Mouse (Mus musculus) midbrain, embryonic 15.5 days (tissue): ENCODE data around the gene Vps26c. TPM values are rescaled to one million over a fixed set of nuclear protein-coding genes. Genes with fewer than 3 reads are reported as not detected.
"Not testable (repeated sequence)": the region's sequence is repeated elsewhere in the genome, so short reads cannot be mapped to it uniquely, and the experiment has no call there.

Experiments
- ATAC-seq: fragments of 200-750 bp; cut with Nextera tagmentation; replicated peaks from 2 replicates; pipeline ENCODE4 v1.8.0; 2017; ENCODE audit warnings: moderate TSS enrichment
- H3K27ac ChIP-seq: fragments of 300-500 bp; sonication (generic); 2 replicates; pipeline ENCODE4 v1.5.1; 2015; ENCODE audit warnings: mild to moderate bottlenecking, inconsistent platforms
- H3K27me3 ChIP-seq: fragments of 300-500 bp; sonication (generic); replicated peaks from 2 replicates; pipeline ENCODE4 v1.6.1; 2015; ENCODE audit warnings: inconsistent platforms
- H3K36me3 ChIP-seq: fragments of 300-500 bp; sonication (generic); replicated peaks from 2 replicates; pipeline ENCODE4 v1.6.1; 2015; ENCODE audit warnings: inconsistent platforms
- H3K4me1 ChIP-seq: fragments of 300-500 bp; sonication (generic); 2 replicates; pipeline ENCODE4 v1.6.1; 2015; ENCODE audit warnings: inconsistent platforms
- H3K4me2 ChIP-seq: fragments of 300-500 bp; sonication (generic); 2 replicates; pipeline ENCODE4 v1.6.1; 2015; ENCODE audit warnings: inconsistent platforms, mild to moderate bottlenecking, moderate library complexity
- H3K4me3 ChIP-seq: fragments of 300-500 bp; sonication (generic); 2 replicates; pipeline ENCODE4 v1.5.1; 2015; ENCODE audit warnings: mild to moderate bottlenecking, inconsistent platforms
- H3K9ac ChIP-seq: fragments of 300-500 bp; sonication (generic); 2 replicates; pipeline ENCODE4 v1.6.1; 2015; ENCODE audit warnings: mild to moderate bottlenecking, inconsistent platforms
- H3K9me3 ChIP-seq: fragments of 300-500 bp; sonication (generic); 2 replicates; pipeline ENCODE4 v1.6.1; 2016; ENCODE audit warnings: inconsistent platforms
- WGBS: fragments of 180-500 bp; shearing (Covaris S2); methylation state at CpG from one replicate; pipeline ENCODE4 v1.1.7; 2015; ENCODE audit warnings: mixed read lengths; 5-methylcytosine and 5-hydroxymethylcytosine counted together
- polyA plus RNA-seq: library from polyadenylated mRNA; unstranded; fragments of >200 nt; fragmentation: Nextera tagmentation; extraction: Ambion mirVana; gene quantifications from 2 replicates; pipeline ENCODE4 v1.2.1, GENCODE M21; 2015

Gene Vps26c
- polyA plus RNA-seq, 1 experiment from 2014 or later: 79.8 TPM

DNA sequence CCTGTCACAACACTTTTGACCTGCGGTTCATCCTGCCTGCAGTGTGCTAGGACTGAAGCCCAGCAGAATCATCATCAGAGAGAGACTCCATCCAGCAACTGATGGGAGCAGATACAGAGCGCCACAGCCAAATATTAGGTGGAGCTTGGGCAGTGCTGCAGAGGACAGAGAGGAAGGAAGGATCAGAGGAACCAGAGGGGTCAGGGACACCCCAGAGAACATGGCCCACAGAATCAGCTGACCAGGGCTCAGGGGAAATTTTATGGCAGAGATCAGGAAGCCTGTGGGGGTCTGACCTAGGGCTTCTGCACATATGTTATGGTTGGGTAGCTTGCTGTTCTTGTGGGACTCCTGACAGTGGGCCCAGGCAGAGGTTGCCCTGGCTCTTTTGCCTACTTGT lies 9.0 kb downstream of the Vps26c start:
- H3K4me1 ChIP-seq: no peaks in the 10 kb centered on the region; the same call in 1 of the 2 replicates
- no peak for ATAC-seq
- WGBS: 98% methylated on average over 2 of the region's 2 CpGs

DNA sequence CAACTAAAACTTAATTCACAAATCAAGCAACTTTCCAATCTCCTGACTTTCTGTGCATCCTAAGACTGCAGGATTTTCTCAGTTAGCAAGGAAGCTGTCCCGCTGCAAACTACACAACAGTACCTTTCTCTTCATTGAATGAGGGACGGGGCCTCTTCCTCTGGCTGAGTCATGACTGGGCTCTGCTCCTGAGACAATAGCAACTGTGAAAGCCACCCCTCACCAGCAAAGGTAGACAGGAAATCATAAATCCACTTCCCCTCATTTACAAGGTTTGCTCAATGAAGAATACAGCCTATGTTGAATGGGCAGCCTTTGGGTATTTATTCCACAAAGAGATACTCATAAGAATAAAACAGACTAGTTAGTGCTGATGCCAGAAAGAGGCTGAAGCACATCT lies 16.6 kb downstream of the Vps26c start:
- H3K27ac ChIP-seq: no peak overlapping the region
- peaks cover 11% of the 10 kb centered on the region; the same call in 1 of the 2 replicates for H3K36me3 ChIP-seq
- no peak for ATAC-seq
- no peaks in the 10 kb centered on the region for H3K9me3 ChIP-seq
- H3K9ac ChIP-seq: no peak overlapping the region
- no peaks in the 10 kb centered on the region for H3K4me1 ChIP-seq
- WGBS: 79% methylated on average over 2 of the region's 2 CpGs
- H3K4me3 ChIP-seq: no peak overlapping the region
- H3K4me2 ChIP-seq: no peak overlapping the region
- no peaks in the 10 kb centered on the region for H3K27me3 ChIP-seq

More for the DNA sequence above, 9.0 kb downstream of the Vps26c start:
- Histone ChIP-seq H3K36me3 (no peaks in the 10 kb centered on the region), H3K9ac (no peak overlapping the region), H3K4me3 (no peak overlapping the region), H3K9me3 (no peaks in the 10 kb centered on the region), H3K27me3 (no peaks in the 10 kb centered on the region), H3K4me2 (no peak overlapping the region), H3K27ac (no peak overlapping the region)

DNA sequence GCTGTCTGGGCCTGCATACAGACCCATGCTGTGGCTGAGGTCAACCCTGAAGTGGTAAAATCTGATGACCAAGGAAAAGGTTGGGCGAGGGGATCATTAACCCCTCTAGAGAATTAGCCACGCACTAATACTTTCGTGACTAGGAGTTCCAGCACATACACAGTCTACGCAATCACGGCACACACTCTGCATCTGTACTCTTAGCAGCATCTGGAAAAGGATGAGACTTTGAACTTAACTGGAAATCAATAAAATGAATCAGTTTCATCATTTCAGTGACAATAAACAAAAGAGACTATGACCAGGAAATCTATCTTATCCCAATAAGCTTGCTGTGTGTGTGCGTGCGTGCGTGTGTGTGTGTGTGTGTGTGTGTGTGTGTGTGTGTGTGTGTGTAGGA lies 17.9 kb downstream of the Vps26c start:
- H3K4me3 ChIP-seq: no peak overlapping the region
- no peak for ATAC-seq
- no peaks in the 10 kb centered on the region for H3K9me3 ChIP-seq
- no peaks in the 10 kb centered on the region for H3K4me1 ChIP-seq
- no peak overlapping the region for H3K9ac ChIP-seq
- no peak overlapping the region for H3K27ac ChIP-seq
- WGBS: 91% methylated on average over 8 of the region's 8 CpGs
- no peaks in the 10 kb centered on the region for H3K27me3 ChIP-seq
- no peak overlapping the region for H3K4me2 ChIP-seq
- peaks cover 16% of the 10 kb centered on the region for H3K36me3 ChIP-seq

DNA sequence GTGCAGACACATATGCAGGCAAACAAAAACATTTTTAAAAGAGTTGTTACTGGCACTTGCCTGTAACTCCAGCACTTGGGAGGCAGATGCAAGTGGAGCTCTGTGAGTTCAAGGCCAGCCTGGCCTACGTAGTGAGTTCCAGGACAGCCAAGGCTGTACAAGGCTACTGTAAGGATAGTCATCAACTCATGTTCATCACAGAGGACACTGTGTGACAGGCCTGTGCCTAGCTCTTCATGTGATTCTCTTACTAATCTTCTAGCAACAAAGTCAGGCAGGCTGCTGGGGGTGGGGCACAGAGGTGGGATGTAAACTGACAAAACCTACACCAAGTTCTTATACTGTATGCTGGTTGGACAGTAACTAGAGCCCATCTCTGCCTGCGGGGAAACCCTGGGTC lies 19.6 kb downstream of the Vps26c start:
- H3K9ac ChIP-seq: no peak overlapping the region
- ATAC-seq: no peak
- H3K36me3 ChIP-seq: peaks cover 31% of the 10 kb centered on the region
- no peaks in the 10 kb centered on the region for H3K4me1 ChIP-seq
- no peak overlapping the region for H3K4me3 ChIP-seq
- H3K4me2 ChIP-seq: no peak overlapping the region
- H3K9me3 ChIP-seq: no peaks in the 10 kb centered on the region
- H3K27me3 ChIP-seq: no peaks in the 10 kb centered on the region
- H3K27ac ChIP-seq: no peak overlapping the region
- WGBS: 91% methylated on average over 2 of the region's 2 CpGs

DNA sequence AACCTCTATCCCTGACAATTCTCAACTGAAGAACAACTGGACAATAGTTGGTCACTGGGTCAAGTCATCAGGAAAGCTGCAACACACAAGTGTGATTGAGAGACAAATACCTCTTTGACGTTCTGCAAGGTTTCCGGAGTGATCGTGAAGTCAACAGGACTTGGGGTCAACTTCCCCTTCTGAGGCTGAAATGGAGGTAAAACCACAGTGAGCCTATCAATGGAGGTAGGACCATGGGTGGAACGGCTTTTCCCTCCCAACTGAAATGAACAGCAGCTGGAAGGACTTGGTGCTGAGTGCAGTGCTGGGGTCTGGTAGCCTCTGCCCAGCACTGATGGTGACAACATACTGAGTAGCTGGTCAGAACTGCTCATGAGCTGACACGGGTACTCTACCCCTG lies 22.4 kb downstream of the Vps26c start:
- Histone ChIP-seq H3K27me3 (no peaks in the 10 kb centered on the region), H3K4me2 (no peak overlapping the region), H3K4me3 (no peak overlapping the region), H3K4me1 (no peaks in the 10 kb centered on the region), H3K9ac (no peak overlapping the region), H3K9me3 (no peaks in the 10 kb centered on the region), H3K36me3 (peaks cover 45% of the 10 kb centered on the region), H3K27ac (no peak overlapping the region)
- ATAC-seq: no peak
- WGBS: 93% methylated on average over 5 of the region's 5 CpGs

DNA sequence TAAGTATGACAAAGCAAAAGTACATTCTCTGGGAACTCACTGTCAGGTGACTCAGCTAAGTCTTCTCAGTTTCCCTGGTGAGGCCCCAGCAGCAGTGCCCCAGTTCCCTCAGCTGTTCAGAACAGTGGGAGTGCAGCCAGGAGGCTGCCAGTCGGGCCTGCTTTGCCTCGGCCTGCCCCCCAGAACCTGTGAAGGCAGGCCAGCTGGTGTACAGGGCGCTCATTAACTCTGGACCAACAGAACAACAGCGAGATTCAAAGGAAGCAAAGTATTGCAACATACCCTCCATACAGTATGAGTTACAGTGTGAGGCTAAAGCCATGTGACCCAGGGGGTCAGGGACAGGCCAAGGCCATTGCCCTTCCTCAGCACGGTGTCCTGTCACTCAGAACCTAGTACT lies 28.7 kb downstream of the Vps26c start:
- no peak overlapping the region for H3K27ac ChIP-seq
- no peak overlapping the region for H3K4me3 ChIP-seq
- no peaks in the 10 kb centered on the region for H3K27me3 ChIP-seq
- H3K4me2 ChIP-seq: no peak overlapping the region
- H3K36me3 ChIP-seq: peaks cover 46% of the 10 kb centered on the region
- no peak for ATAC-seq
- 93% methylated on average over 5 of the region's 5 CpGs for WGBS
- H3K4me1 ChIP-seq: no peaks in the 10 kb centered on the region
- no peak overlapping the region for H3K9ac ChIP-seq
- H3K9me3 ChIP-seq: no peaks in the 10 kb centered on the region

DNA sequence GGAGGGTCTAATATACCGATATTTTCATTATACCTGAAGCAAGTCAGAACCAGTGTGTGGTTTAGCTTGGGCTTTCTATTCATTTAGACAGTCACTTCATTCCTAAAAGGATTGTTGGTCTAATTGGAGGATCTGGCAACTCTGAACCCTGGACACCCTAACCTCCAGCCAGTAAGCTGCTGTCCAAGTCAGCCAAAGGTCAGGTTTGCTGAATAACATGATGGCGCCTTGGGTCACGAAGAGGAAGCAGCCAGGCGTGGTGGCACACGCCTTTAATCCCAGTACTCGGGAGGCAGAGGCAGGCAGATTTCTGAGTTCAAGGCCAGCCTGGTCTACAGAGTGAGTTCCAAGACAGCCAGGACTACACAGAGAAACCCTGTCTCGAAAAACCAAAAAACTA lies 29.5 kb downstream of the Vps26c start:
- H3K4me2 ChIP-seq, ATAC-seq, H3K27me3 ChIP-seq, H3K4me3 ChIP-seq, H3K9me3 ChIP-seq, H3K4me1 ChIP-seq, H3K9ac ChIP-seq, H3K27ac ChIP-seq: not testable (repeated sequence)
- WGBS: 95% methylated on average over 7 of the region's 7 CpGs
- H3K36me3 ChIP-seq: peaks cover 39% of the 10 kb centered on the region

DNA sequence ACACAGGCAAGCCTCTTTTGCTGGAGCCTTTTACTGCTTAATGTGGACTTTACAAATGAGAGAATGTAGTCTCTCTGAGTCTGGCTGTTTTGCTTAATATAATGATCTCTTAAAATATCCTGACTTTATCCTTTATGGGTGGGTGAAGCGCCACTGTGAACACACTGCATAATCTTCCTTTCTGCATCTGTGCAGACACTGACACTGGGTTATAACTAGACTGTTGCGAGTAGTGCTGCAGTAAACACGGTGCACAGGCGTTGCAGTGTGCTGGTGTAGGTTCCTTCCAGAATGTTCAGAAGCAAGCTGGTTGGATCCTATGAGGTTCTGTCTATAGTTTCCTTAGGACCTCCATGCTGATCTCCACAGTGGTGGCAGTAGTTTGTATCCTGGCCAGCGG lies 37.3 kb downstream of the Vps26c start:
- Histone ChIP-seq H3K4me3 (no peak overlapping the region), H3K4me2 (no peak overlapping the region), H3K9me3 (no peaks in the 10 kb centered on the region), H3K27ac (no peak overlapping the region), H3K36me3 (no peaks in the 10 kb centered on the region), H3K27me3 (no peaks in the 10 kb centered on the region), H3K9ac (no peak overlapping the region), H3K4me1 (no peaks in the 10 kb centered on the region)
- no peak for ATAC-seq
- WGBS: 95% methylated on average over 5 of the region's 5 CpGs

DNA sequence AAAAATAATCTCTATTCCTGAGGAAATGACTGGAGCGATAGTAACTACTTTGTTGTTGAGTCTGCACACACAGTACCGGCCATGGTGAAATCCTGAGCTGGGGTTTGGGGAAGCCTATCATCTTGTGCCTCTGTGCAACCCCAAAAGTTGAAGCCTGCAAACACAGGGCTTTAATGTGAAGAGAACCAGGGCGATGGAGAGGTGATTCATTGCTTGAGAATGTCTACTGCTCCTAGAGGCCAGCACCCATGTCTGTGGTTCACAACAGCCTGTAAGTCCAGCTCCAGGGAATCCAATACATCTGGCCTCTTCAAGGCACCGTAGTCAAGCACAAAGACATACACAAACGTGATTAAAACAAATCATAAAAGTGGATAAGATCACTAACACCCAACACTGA lies 39.3 kb downstream of the Vps26c start:
- Histone ChIP-seq H3K36me3 (no peaks in the 10 kb centered on the region), H3K4me1 (no peaks in the 10 kb centered on the region), H3K27ac (no peak overlapping the region), H3K4me2 (no peak overlapping the region), H3K9ac (no peak overlapping the region), H3K27me3 (no peaks in the 10 kb centered on the region), H3K4me3 (no peak overlapping the region), H3K9me3 (no peaks in the 10 kb centered on the region)
- no peak for ATAC-seq
- 86% methylated on average over 5 of the region's 5 CpGs for WGBS

DNA sequence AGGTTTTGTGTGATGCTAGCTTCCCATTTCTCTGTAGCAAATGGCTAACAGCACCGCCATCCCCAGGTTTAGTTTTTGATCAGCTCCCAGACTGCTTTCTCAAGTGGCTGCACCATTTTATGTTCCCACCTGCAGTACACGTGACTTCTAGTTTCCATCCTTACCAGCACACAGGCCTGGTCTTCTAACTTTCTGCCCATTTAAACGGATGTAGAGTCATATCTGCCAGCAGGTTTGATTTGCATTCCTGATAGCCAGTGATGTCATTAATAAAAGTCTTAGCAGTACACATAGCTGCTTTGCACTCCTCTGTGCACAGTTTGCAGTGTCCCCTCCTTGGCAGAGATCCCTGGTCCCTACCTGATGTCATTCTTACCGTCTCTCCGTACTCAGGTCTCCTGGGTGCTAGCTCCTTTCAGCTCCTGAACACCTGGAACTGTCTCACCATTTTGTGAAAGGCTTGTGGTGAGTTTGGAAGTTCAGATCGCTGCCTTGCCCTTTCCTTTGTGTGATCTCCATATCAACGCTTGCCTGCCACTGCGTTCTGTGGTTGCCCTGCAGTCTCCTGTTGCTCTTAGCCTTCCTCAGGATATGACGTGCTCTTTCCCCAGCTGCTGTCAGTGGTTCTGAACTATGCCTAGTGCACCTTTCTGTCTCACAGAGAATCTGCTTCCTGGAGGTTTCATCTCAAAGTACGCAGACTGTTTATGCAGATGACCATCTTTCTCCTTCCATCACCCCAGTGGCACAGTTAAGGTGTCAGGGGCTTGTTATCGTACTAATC lies 41.7 kb downstream of the Vps26c start:
- 80% methylated on average over 11 of the region's 11 CpGs for WGBS
- no peak overlapping the region for H3K27ac ChIP-seq
- no peak for ATAC-seq
- H3K4me3 ChIP-seq: no peak overlapping the region
- no peak overlapping the region for H3K4me2 ChIP-seq
- H3K36me3 ChIP-seq: no peaks in the 10 kb centered on the region
- H3K27me3 ChIP-seq: no peaks in the 10 kb centered on the region
- H3K9me3 ChIP-seq: no peaks in the 10 kb centered on the region
- no peaks in the 10 kb centered on the region for H3K4me1 ChIP-seq
- H3K9ac ChIP-seq: no peak overlapping the region

DNA sequence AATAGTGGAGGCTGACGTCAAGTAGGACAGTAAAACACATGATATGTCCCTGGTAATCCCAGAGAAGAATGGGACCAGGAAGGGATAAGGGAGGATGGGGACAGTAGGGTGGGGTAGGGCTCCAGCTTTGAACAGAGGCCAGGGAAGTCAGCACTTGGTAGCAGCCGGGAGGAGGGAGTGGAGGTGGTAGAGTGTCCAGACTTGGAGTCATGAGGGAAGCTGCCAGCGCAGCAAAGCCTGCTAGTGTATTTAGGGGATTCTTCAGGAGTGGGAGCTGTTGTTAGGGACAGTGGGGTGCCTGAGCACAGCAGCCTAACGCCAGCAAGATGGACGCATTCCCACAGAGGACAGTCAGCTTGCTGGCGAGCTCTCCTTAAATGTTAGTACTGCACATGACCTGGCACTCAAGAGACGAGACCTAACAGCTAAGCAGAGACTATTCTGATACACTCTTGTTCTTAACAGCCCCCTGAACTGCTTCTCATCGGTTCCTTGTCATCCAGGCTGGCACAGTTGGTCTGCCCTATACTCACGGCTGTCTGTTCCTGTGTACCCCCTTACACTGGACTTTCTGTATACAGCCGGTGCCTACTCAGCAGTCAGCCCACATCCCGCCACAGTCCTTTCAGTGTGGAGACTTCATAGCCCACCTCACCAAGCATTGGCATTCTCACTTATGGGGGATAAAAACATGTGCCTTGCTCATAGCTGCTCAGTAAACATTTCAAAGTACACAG lies 53.4 kb downstream of the Vps26c start:
- Histone ChIP-seq H3K4me2 (no peak overlapping the region), H3K36me3 (peaks cover 28% of the 10 kb centered on the region), H3K4me1 (peaks cover 11% of the 10 kb centered on the region; the same call in 1 of the 2 replicates), H3K27me3 (no peaks in the 10 kb centered on the region), H3K9me3 (no peaks in the 10 kb centered on the region), H3K9ac (no peak overlapping the region), H3K4me3 (no peak overlapping the region), H3K27ac (peak overlapping the region; percentile 67)
- 80% methylated on average over 11 of the region's 11 CpGs for WGBS
- ATAC-seq: peak; percentile 78

DNA sequence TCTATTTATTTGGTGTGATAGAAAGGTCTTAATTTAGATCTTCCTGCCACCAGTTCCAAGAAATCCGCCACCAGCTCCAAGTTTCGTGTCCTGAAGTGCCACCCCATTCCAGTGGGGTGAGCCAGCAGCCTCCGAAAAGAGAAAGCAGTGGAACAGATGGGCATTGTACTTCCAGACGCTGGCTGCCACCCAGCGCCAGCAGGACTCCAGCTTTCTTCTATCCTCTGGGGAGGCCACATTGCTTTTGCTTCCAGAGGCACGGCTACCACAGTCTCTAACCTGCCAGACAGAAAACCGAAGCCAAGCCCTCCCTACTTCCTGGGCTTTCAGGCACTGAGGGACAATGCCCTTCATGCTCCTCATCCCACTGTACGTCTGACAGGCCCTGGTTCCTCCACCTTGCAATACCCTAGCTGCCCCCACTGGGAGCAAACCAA lies 54.1 kb downstream of the Vps26c start:
- ATAC-seq: peak; percentile 83
- H3K4me3 ChIP-seq: no peak overlapping the region
- peaks cover 11% of the 10 kb centered on the region; the same call in 1 of the 2 replicates for H3K4me1 ChIP-seq
- no peaks in the 10 kb centered on the region for H3K9me3 ChIP-seq
- no peak overlapping the region for H3K4me2 ChIP-seq
- 43% methylated on average over 8 of the region's 8 CpGs for WGBS
- H3K27me3 ChIP-seq: no peaks in the 10 kb centered on the region
- H3K9ac ChIP-seq: no peak overlapping the region
- peaks cover 32% of the 10 kb centered on the region for H3K36me3 ChIP-seq
- peak overlapping the region; percentile 67 for H3K27ac ChIP-seq
